Mouse (Mus musculus) midbrain, embryonic 12.5 days (tissue): ENCODE results near the gene Stk16. TPM values are rescaled to one million over a fixed set of nuclear protein-coding genes. Genes with fewer than 3 reads are reported as not detected.
A peak's percentile ranks its signal among the peaks of the same experiment; 100 is the strongest.

Experiments
- ATAC-seq: fragments of 200-750 bp; cut with Nextera tagmentation; 2 replicates; pipeline ENCODE4 v1.8.0; 2017; ENCODE audit warnings: low read depth, moderate TSS enrichment, moderate library complexity; ENCODE audit not compliant: low FRiP score
- H3K27ac ChIP-seq: fragments of 300-500 bp; sonication (generic); replicated peaks from 2 replicates; pipeline ENCODE4 v1.5.1; 2016; ENCODE audit warnings: mild to moderate bottlenecking
- H3K27me3 ChIP-seq: fragments of 300-500 bp; sonication (generic); 2 replicates; pipeline ENCODE4 v1.6.1; 2016; ENCODE audit warnings: mild to moderate bottlenecking
- H3K36me3 ChIP-seq: fragments of 300-500 bp; sonication (generic); 2 replicates; pipeline ENCODE4 v1.6.1; 2016
- H3K4me1 ChIP-seq: fragments of 300-500 bp; sonication (generic); 2 replicates; pipeline ENCODE4 v1.6.1; 2016
- H3K4me2 ChIP-seq: fragments of 300-500 bp; sonication (generic); replicated peaks from 2 replicates; pipeline ENCODE4 v1.6.1; 2016; ENCODE audit warnings: mild to moderate bottlenecking, moderate library complexity
- H3K4me3 ChIP-seq: fragments of 300-500 bp; sonication (generic); 2 replicates; pipeline ENCODE4 v1.5.1; 2016; ENCODE audit warnings: mild to moderate bottlenecking
- H3K9ac ChIP-seq: fragments of 300-500 bp; sonication (generic); replicated peaks from 2 replicates; pipeline ENCODE4 v1.6.1; 2016; ENCODE audit warnings: mild to moderate bottlenecking, moderate library complexity
- H3K9me3 ChIP-seq: fragments of 300-500 bp; sonication (generic); 2 replicates; pipeline ENCODE4 v1.6.1; 2016; ENCODE audit warnings: mild to moderate bottlenecking
- WGBS: fragments of 180-500 bp; shearing (Covaris S2); methylation state at CpG from one replicate; pipeline ENCODE4 v1.1.7; 2016; 5-methylcytosine and 5-hydroxymethylcytosine counted together
- polyA plus RNA-seq: library from polyadenylated mRNA; unstranded; fragments of >200 nt; fragmentation: Nextera tagmentation; extraction: Ambion mirVana; gene quantifications from 2 replicates; pipeline ENCODE4 v1.2.1, GENCODE M21; 2016

Stk16 gene
- polyA plus RNA-seq, 1 experiment from 2014 or later: 135 TPM

- Histone ChIP-seq H3K4me1 (no peaks in the 10 kb centered on the region), H3K27ac (no peak overlapping the region), H3K36me3 (peaks cover 17% of the 10 kb centered on the region), H3K4me2 (no peak overlapping the region), H3K9ac (no peak overlapping the region; the same call in 1 of the 2 replicates), H3K27me3 (no peaks in the 10 kb centered on the region), H3K9me3 (no peaks in the 10 kb centered on the region), H3K4me3 (no peak overlapping the region)
- ATAC-seq: peak; percentile 69
- WGBS: 12% methylated on average over 4 of the region's 4 CpGs
These were observed 34.2 kb downstream of the Stk16 start for GRCm38 (mm10) chr1:75244836-75245235.

DNA sequence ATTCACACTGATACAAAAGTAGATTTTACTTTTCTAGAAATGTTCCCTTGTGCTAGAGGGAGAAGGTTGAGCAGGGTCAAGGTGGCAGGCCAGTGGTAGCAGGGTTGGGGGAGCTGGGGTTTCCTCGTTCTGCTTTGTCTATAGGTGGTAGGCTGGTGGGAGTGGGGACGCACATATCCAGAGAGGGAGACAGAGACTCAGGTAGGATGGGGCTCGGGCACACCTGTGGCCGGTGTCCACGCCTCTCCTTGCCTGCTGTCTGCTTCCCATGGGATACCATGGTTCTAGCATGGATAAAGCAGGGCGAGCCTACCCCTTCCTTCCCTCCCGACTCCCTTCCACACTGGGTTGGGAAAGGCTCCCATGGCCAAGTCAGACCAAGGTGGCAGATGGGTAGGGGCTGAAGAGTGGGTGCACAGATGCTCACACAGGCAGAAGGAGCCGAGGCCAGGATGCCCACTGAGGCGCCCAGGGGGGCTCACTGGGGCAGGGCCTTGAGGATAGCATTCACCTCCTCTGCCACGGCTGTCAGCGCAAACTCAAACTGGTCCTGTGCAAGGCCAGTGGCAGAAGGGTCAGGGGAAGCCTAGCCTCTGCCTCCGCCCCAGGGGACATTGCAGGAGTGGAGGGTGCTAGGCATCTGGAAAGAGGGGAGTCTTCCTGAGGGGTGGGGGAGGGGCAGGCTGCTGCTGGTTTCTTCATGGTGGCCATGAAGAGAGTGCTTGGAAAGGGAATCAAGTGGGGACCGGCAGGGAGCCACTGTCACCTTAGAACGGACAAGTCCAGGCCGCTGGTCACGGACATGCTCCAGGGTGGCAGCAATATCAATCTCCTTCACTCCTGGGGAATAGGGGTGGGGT, 36.7 kb downstream of the Stk16 start:
- no peaks in the 10 kb centered on the region for H3K9me3 ChIP-seq
- no peak overlapping the region for H3K9ac ChIP-seq
- H3K4me1 ChIP-seq: peaks cover 8% of the 10 kb centered on the region
- WGBS: 83% methylated on average over 16 of the region's 16 CpGs
- H3K36me3 ChIP-seq: peaks cover 10% of the 10 kb centered on the region
- H3K4me3 ChIP-seq: no peak overlapping the region
- H3K27me3 ChIP-seq: no peaks in the 10 kb centered on the region
- no peak for ATAC-seq
- H3K4me2 ChIP-seq: no peak overlapping the region
- H3K27ac ChIP-seq: no peak overlapping the region

- Histone ChIP-seq H3K4me2 (no peak overlapping the region), H3K27me3 (peaks cover 6% of the 10 kb centered on the region), H3K4me1 (peaks cover 8% of the 10 kb centered on the region), H3K9me3 (no peaks in the 10 kb centered on the region), H3K36me3 (peaks cover 6% of the 10 kb centered on the region), H3K9ac (no peak overlapping the region), H3K27ac (no peak overlapping the region), H3K4me3 (no peak overlapping the region)
- ATAC-seq: no peak
- WGBS: 64% methylated on average over 9 of the region's 9 CpGs
These were observed 37.6 kb downstream of the Stk16 start for GRCm38 (mm10) chr1:75248041-75248772.

- Histone ChIP-seq H3K9ac (no peak overlapping the region), H3K4me1 (peaks cover 12% of the 10 kb centered on the region), H3K4me2 (no peak overlapping the region), H3K36me3 (no peaks in the 10 kb centered on the region), H3K27me3 (peaks cover 9% of the 10 kb centered on the region), H3K9me3 (no peaks in the 10 kb centered on the region), H3K27ac (no peak overlapping the region), H3K4me3 (no peak overlapping the region)
- no peak for ATAC-seq
- WGBS: 63% methylated on average over 3 of the region's 3 CpGs
These were observed 39.9 kb downstream of the Stk16 start for GRCm38 (mm10) chr1:75250498-75250897.

- Histone ChIP-seq H3K36me3 (no peaks in the 10 kb centered on the region), H3K4me1 (peaks cover 12% of the 10 kb centered on the region), H3K4me2 (peak overlapping the region; percentile 45), H3K27me3 (peaks cover 9% of the 10 kb centered on the region), H3K27ac (no peak overlapping the region), H3K9ac (no peak overlapping the region), H3K4me3 (peak overlapping the region; percentile 15; the same call in 1 of the 2 replicates), H3K9me3 (no peaks in the 10 kb centered on the region)
- ATAC-seq: peak; percentile 48; the same call in 1 of the 2 replicates
- WGBS: 4% methylated on average over 21 of the region's 22 CpGs
These were observed 40.7 kb downstream of the Stk16 start for GRCm38 (mm10) chr1:75251112-75251970.

DNA sequence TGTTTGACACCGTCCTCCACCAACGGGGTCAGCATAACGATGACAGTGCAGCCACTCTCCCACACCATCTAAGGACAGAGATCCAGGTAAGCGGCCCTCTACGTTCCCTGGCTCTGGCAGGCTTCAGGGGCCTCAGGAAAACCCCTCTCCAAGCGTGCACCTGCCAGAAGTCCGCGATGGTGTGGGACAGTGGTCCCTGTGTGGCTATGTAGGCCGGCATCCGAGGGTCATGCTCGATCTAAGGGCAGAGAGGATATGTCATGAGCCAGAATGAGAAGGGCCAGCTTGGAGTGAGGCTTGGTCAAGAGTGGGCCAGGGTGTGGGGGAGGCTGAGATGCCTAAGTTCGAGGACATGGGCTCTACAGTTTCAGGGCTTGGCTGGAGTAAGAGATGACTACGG, 41.7 kb downstream of the Stk16 start:
- H3K4me1 ChIP-seq: peaks cover 12% of the 10 kb centered on the region
- H3K4me3 ChIP-seq: no peak overlapping the region
- no peaks in the 10 kb centered on the region for H3K36me3 ChIP-seq
- no peak overlapping the region for H3K4me2 ChIP-seq
- no peak overlapping the region for H3K27ac ChIP-seq
- H3K27me3 ChIP-seq: peaks cover 12% of the 10 kb centered on the region
- no peaks in the 10 kb centered on the region for H3K9me3 ChIP-seq
- ATAC-seq: no peak
- WGBS: 70% methylated on average over 13 of the region's 13 CpGs
- no peak overlapping the region for H3K9ac ChIP-seq

DNA sequence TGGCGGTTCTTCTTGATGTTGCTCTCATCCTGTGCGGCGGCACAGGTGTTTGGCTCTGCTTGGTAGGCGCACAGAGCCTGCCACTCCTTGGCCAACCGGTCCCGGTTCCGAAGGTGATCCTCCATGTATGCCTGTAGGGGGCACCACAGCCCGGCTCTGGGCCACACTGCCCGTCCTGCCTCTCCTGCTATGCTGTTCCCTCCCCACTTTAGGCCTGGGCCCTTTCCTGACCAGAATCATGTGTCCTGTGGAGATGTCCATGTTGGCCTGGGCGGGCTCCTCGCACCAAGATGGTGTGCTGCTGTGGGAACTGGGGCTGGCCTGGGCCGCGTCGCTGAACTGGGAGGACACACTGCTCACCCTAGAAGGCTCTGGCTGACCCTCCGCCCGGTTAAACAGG, 42.4 kb downstream of the Stk16 start:
- Histone ChIP-seq H3K9me3 (no peaks in the 10 kb centered on the region), H3K4me1 (peaks cover 12% of the 10 kb centered on the region), H3K36me3 (0 out of 2 replicates have a peak, but pooled peaks cover 5% of the 10 kb centered on the region), H3K9ac (no peak overlapping the region), H3K27ac (no peak overlapping the region), H3K4me2 (no peak overlapping the region), H3K4me3 (no peak overlapping the region), H3K27me3 (peaks cover 13% of the 10 kb centered on the region)
- no peak for ATAC-seq
- 77% methylated on average over 16 of the region's 16 CpGs for WGBS

- Histone ChIP-seq H3K4me3 (no peak overlapping the region), H3K27me3 (peaks cover 16% of the 10 kb centered on the region), H3K36me3 (0 out of 2 replicates have a peak, but pooled peaks cover 5% of the 10 kb centered on the region), H3K4me2 (no peak overlapping the region), H3K27ac (no peak overlapping the region), H3K9ac (no peak overlapping the region), H3K4me1 (peaks cover 12% of the 10 kb centered on the region), H3K9me3 (no peaks in the 10 kb centered on the region)
- WGBS: 67% methylated on average over 16 of the region's 16 CpGs
- ATAC-seq: no peak
These were observed 43.4 kb downstream of the Stk16 start for GRCm38 (mm10) chr1:75253849-75254624.

- H3K27me3 ChIP-seq: peaks cover 16% of the 10 kb centered on the region
- no peak overlapping the region for H3K9ac ChIP-seq
- peaks cover 12% of the 10 kb centered on the region for H3K4me1 ChIP-seq
- 0 out of 2 replicates have a peak, but pooled peaks cover 5% of the 10 kb centered on the region for H3K36me3 ChIP-seq
- 71% methylated on average over 8 of the region's 8 CpGs for WGBS
- ATAC-seq: no peak
- H3K9me3 ChIP-seq: no peaks in the 10 kb centered on the region
- H3K27ac ChIP-seq: no peak overlapping the region
- H3K4me3 ChIP-seq: no peak overlapping the region
- H3K4me2 ChIP-seq: no peak overlapping the region
These were observed 44.0 kb downstream of the Stk16 start for GRCm38 (mm10) chr1:75254625-75255013.

DNA sequence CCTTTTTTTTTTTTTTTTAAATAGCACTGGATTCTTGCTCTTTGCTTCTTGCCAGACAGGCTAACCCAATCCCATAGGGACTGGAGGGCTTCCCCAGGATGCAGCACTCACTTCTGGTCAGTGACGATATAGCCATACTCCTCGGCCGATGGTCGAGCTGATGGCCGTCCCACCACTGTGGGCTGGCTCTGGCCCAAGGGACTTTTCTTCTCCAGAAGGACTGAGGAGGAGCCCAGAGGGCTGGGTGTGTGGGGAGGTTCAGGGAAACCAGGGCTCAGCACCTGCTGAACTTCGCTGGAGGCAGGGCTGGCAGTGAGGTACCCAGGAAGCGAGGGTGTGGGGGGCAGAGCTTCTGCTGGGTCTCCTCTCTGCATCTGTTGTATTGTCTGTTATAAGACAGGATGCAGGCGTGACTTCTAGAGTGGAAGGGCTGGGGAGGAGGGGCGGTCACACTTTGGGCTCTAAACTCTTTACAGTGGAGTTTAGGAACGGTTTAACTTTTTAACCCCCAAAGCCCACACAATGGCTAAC, 44.9 kb downstream of the Stk16 start:
- 72% methylated on average over 10 of the region's 10 CpGs for WGBS
- Histone ChIP-seq H3K27ac (no peak overlapping the region), H3K4me2 (no peak overlapping the region), H3K4me1 (peaks cover 12% of the 10 kb centered on the region), H3K9ac (no peak overlapping the region), H3K9me3 (no peaks in the 10 kb centered on the region), H3K27me3 (peaks cover 22% of the 10 kb centered on the region), H3K4me3 (no peak overlapping the region), H3K36me3 (0 out of 2 replicates have a peak, but pooled peaks cover 5% of the 10 kb centered on the region)
- no peak for ATAC-seq

DNA sequence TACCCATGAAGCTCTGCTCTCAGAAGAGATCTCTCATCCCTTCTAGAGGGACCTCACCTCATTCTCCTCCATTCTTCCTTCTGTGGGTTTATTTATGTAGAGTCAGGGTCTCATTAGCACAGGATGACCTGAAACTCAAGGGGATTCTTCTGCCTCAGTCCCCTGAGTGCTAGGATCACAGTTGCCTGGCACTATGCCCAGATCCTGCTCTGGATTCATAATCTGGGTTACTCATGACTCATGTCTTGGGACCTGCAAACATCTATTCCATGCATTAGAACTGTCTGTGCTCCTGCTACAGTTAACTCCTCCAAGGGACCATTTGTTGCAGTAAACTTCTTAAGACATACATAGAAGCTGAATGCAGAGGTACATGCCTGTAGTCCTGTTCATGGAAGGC, 50.6 kb downstream of the Stk16 start:
- Histone ChIP-seq H3K4me3 (no peak overlapping the region), H3K27me3 (peaks cover 64% of the 10 kb centered on the region), H3K9ac (no peak overlapping the region), H3K9me3 (no peaks in the 10 kb centered on the region), H3K36me3 (0 out of 2 replicates have a peak, but pooled peaks cover 5% of the 10 kb centered on the region), H3K4me1 (peaks cover 14% of the 10 kb centered on the region; the same call in 1 of the 2 replicates), H3K4me2 (no peak overlapping the region), H3K27ac (no peak overlapping the region)
- ATAC-seq: no peak
